Mouse (Mus musculus) G1E-ER4 (cell line): ENCODE results near the gene Grip1. TPM values are rescaled to one million over a fixed set of nuclear protein-coding genes. Genes with fewer than 3 reads are reported as not detected.

Experiments used
- GATA1 ChIP-seq: IDR thresholded peaks from one replicate; pipeline ENCODE4 v1.8.0; 2012; ENCODE audit warnings: low read length, inconsistent platforms
- polyA plus RNA-seq: library from polyadenylated mRNA; stranded (reverse); fragments of >175 nt; gene quantifications from 2 replicates; pipeline ENCODE4 v1.2.3, GENCODE M21; 2012

The Grip1 gene
- polyA plus RNA-seq, 1 experiment = not detected

GRCm38 (mm10) chr10:119867726-119868125 is 414.1 kb downstream of the Grip1 start:
- no peak for TF ChIP-seq GATA1

- no peak for TF ChIP-seq GATA1
These were observed 415.5 kb downstream of the Grip1 start for GRCm38 (mm10) chr10:119868995-119869579.

- TF ChIP-seq GATA1 = no peak
These were observed 423.1 kb downstream of the Grip1 start for GRCm38 (mm10) chr10:119876721-119877120.

- no peak for TF ChIP-seq GATA1
These were observed 424.7 kb downstream of the Grip1 start for GRCm38 (mm10) chr10:119878331-119878730.

- no peak for TF ChIP-seq GATA1
These were observed 431.0 kb downstream of the Grip1 start for GRCm38 (mm10) chr10:119884591-119884990.

- no peak for TF ChIP-seq GATA1
These were observed 431.9 kb downstream of the Grip1 start for GRCm38 (mm10) chr10:119885563-119885962.

- TF ChIP-seq GATA1 = no peak
These were observed 433.1 kb downstream of the Grip1 start for GRCm38 (mm10) chr10:119886681-119887080.

- no peak for TF ChIP-seq GATA1
These were observed 449.1 kb downstream of the Grip1 start for GRCm38 (mm10) chr10:119902754-119903153.

- no peak for TF ChIP-seq GATA1
These were observed 453.2 kb downstream of the Grip1 start for GRCm38 (mm10) chr10:119906869-119907268.

- no peak for TF ChIP-seq GATA1
These were observed 464.4 kb downstream of the Grip1 start for GRCm38 (mm10) chr10:119917995-119918394.

GRCm38 (mm10) chr10:119927963-119928362 is 474.3 kb downstream of the Grip1 start:
- no peak for TF ChIP-seq GATA1

GRCm38 (mm10) chr10:119928921-119929320 is 475.3 kb downstream of the Grip1 start:
- TF ChIP-seq GATA1 = no peak

GRCm38 (mm10) chr10:119932794-119933193 is 479.2 kb downstream of the Grip1 start:
- no peak for TF ChIP-seq GATA1

GRCm38 (mm10) chr10:119933362-119933761 is 479.7 kb downstream of the Grip1 start:
- no peak for TF ChIP-seq GATA1

- no peak for TF ChIP-seq GATA1
These were observed 481.6 kb downstream of the Grip1 start for GRCm38 (mm10) chr10:119935231-119935630.

GRCm38 (mm10) chr10:119937481-119937880 is 483.9 kb downstream of the Grip1 start:
- TF ChIP-seq GATA1 = no peak

- TF ChIP-seq GATA1 = no peak
These were observed 490.3 kb downstream of the Grip1 start for GRCm38 (mm10) chr10:119943906-119944305.

GRCm38 (mm10) chr10:119951460-119951859 is 497.8 kb downstream of the Grip1 start:
- TF ChIP-seq GATA1 = no peak
